Mouse (Mus musculus) adrenal gland, adult 18-20 months (tissue): Measurements from ENCODE around the gene Nid2. TPM values are rescaled to one million over a fixed set of nuclear protein-coding genes. Genes with fewer than 3 reads are reported as not detected.

Experiments
- DNase-seq, 2 experiments: peaks; one replicate each; pipeline ENCODE4 v3.0.0; 2021 to 2022; ENCODE audit warnings: low spot score in 2 of 2
- long read RNA-seq, 2 experiments: library from polyadenylated mRNA; stranded (forward); transcript quantifications; one replicate each; pipeline ENCODE4 v2.0.0; 2021
- total RNA-seq, 2 experiments: library from RNA; stranded (reverse); gene quantifications; 1 replicate in 1 of 2; 2 replicates in 1 of 2; pipeline ENCODE4 v1.2.3; 2021

Gene Nid2
- 10 to 100 TPM in 1 of 2 experiments, 1 to 10 TPM in 1; 8.1 to 14.2 TPM for total RNA-seq
- long read RNA-seq, experiment 1, full-length matches to known transcripts: 11 of 13 reads
- long read RNA-seq, experiment 1, partial matches to known transcripts: 2 of 13 reads
- long read RNA-seq, experiment 1, other reads (novel, unspliced or antisense): 0 of 13 reads
- long read RNA-seq, experiment 2, full-length matches to known transcripts: 9 of 18 reads
- long read RNA-seq, experiment 2, partial matches to known transcripts: 7 of 18 reads
- long read RNA-seq, experiment 2, other reads (novel, unspliced or antisense): 2 of 18 reads

DNA sequence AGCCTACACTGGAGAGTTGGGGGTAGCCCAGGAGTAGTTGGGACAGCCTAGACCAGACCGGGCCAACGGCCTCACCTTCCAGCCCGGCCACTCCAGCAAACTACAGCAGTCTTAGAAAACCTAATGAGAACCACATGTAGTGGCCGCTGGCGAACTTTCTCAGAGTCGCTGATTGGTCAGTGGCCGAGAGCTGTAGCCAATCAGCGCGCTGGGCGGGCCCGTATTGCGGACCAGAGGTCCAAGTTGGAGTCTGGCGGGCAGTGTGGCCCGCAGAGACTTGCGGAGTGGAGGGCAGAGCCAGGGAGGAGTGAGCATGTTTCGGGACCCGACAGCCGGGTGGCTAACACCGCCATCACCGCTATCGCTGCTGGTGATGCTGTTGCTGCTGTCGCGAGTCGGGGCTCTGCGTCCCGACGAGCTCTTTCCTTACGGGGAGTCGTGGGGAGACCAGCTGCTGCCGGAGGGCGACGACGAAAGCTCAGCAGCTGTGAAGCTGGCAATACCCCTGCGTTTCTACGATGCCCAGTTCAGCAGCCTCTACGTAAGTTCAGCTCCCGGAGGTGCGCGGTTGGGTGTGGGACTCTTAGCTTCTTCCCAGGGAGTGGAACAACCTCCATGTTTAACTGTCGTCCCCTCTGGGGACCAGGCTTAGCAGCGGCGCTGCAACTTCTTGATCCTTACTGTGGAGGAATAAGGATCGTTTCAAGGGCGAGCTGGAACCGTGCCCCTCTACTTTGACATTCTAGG, at the start of gene Nid2:
Gene Nid2, plus strand, starts transcription at position 241 of the 747 bp plus-strand sequence.
- peak; percentile 77 to 78 for DNase-seq

DNA sequence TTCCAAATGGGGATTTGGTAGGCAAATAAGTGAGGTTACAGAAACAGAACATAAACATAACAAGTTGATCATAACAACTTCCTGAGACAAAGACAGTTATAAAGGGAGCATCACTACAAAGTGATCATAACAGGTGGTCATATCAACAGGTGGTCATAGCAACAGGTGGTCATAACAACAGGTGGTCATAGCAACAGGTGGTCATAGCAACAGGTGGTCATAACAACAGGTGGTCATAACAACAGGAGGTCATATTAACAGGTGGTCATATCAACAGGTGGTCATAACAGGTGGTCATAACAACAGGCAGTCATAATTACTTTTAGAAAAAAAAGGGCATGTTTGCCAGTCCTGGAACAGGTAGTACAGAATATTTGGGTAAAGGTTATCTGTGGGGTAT, 49.5 kb upstream of the Nid2 start:
- no peak for DNase-seq

DNA sequence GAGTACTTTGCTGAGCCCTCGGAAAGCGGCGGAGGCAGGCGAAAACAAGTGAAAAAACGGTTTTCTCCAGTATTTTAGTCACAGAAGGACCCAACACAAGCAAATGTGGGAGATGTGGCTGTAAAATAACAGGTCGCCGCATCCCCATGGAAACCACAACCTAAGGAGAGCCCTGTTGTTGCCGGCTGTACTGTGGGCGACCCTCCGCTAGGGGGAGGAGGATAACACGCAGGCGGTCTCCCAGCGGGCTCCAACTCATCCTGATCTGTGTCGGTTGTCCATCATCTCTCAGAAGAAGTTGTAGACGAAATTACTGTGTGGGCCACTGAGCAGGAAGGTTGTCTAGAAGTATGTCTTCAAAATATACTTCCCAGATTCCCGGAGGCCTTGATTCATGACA, 45.4 kb upstream of the Nid2 start:
- DNase-seq: peak; percentile 70 to 73

DNA sequence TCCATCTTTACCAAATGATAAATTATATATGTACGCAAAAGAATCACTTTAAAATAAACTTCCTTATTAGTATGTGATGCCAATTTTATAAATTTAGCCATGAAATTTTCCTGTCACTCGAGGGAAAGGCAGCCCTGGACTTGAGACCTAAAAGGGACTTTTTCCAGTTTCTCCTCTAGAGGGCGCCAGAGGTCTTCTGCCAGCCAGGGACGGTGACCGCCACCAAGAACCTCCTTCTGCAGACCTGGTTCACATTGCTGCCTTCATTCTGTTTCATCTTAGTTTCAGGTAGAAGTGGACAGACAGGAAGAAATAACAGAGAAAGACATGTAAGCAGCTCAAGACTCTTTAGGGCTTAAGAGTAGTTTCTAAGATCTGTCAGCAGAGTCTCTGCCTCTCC, 44.6 kb upstream of the Nid2 start:
- peak; percentile 54 to 74 for DNase-seq

DNA sequence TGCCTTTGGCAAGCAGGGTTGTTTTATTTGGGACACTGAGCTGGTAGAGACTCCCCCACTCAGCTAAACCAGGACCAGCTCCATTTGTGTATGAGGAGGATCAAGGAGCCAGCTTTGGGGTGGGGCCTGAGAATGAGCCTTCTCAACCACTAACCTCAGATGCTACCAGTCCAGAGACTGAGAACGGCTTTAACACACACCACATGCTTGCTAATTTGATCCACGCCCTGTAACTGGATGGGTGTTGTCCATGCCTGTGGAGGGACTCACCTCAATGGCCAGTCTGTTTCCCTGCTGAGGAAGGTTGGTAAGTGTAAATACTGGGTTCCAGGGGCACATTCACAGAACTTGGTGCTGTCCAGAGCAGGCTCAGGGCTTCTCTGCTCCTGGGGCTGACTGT, 44.1 kb upstream of the Nid2 start:
- DNase-seq: no peak

DNA sequence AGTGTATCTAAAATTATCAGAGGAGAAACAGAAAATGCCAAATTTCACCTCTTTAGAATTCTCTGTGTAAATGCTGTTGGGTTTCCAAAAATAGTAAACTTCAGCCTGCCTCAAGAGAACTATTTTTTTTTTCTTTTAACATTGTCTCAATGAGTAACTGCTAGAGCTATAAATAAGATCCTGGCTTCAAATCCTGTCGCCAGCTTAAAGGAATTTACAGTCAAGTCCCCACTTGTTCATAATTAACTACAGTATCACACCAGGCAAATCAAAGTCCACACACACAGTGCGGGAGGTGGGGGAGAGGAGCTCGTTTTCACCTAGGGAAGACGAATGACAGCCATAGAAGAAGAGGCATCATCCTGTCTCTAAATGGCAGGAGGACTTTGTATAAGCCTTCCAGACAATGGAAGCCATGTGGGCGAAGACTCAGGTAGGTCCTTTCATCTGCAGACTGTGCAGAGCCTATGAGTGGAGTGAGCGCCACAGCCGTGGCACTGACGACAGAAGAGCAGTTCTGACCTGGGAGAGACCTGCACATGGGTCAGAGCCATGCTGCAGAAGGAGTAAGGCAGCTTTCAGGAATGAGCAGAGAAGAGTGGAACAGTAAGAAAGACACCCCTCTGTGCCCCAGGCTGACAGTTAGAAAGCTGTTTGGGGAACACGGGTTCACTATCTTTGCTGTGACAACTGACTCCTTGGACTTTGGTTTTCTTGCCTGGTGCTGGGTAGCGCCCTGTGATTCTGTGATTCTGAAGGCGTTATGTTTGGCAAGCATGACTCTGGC, 43.2 kb upstream of the Nid2 start:
- no peak for DNase-seq

DNA sequence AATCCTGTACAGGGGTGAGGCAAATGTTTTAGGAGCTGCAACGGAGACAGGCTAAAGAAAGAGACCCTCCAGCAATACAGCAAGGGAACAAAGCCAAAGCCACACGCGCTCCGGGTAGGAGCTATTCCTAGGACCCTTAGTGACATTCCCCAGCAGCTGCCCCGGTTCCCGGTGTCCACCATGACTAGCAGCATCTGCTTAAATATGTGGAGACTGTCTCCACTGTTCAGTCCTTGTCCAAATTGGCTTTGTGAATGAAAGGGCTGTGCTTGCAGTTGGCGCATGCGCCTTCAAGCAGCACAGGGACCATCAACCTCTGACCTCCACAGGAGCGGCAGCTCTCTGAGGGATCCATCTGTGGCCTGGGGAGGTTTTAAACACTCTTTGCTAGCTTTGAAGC, 41.9 kb upstream of the Nid2 start:
- DNase-seq: no peak

DNA sequence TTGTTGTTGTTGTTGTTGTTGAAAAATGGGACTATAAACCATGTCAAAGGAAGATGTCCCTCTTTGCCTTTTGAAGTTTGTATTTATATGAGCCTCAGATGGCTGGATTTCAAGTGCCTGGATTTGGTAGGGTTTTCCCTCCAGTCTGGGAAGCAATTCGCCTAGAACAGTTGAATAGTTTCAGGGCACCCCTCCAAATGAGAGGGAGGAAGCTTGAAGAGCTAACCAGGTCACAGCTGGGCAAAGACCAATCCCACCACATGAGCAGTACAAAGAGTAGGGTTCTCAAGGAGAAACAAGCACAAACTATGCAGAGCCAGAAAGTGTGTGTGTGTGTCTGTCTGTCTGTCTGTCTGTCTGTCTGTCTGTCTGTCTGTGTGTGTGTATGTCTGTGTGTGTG, 39.3 kb upstream of the Nid2 start:
- DNase-seq: no peak

DNA sequence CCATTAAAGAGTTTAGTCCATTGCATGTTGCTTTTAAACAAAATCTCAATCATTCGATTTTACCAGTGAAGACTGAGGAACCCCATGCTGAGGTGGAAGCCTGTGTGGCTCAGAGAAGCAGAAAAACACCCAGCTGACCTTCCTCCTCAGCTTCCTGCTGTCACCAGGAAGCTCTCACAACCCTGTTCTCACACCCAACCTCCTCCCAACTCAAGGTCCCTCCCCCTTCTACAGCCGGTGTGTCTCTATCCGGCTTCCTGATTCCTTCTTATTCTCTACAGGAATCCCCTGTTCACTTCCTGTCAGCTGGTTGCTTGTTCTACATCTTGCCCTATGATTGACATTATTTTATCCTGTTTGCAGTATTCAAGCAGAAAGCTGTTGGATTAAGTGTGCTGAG, 38.0 kb upstream of the Nid2 start:
- no peak for DNase-seq

DNA sequence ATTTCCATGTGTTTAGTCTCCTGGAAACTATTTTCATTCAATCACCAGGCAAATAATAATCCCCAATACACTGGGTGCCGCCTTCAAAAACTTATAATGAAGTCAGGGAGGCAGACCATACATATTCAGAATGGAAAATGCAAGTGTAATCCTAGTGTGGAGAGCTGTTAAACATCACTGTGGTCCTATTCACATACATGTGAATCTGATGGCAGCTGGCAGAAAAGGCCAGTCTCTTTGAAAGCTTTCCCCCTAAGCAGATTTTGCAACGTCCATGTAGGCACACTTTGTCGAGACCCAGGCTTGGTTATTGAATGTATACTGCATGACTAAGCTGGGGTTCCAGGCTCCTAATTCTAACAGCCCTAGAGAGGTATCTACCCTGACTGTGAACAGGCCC, 32.0 kb upstream of the Nid2 start:
- DNase-seq: no peak

DNA sequence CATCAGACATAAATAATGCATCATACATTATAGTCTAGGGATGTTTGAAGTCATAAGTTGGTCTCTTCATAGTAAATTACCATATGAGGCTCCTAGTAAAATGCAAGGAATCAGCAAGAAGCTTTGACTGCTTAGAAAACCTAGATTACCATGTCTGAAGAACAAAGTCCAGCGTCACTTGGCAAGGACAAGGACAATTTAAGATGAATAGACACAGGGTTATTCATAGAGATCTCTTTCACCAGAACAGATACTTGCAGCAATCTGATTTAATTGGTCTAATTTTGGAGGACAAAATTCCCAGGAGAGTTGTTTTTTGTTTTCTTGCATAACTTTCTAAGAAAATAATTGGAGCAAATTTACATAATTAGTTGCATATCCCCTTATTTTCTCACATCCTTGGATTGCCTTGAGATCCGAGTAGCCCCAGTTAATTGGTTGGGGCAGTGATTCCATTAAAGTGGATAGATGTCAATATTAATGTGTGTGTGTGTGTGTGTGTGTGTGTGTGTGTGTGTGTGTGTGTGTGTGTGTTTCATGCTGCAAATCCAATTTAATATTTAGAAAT, 30.9 kb upstream of the Nid2 start:
- DNase-seq: no peak

DNA sequence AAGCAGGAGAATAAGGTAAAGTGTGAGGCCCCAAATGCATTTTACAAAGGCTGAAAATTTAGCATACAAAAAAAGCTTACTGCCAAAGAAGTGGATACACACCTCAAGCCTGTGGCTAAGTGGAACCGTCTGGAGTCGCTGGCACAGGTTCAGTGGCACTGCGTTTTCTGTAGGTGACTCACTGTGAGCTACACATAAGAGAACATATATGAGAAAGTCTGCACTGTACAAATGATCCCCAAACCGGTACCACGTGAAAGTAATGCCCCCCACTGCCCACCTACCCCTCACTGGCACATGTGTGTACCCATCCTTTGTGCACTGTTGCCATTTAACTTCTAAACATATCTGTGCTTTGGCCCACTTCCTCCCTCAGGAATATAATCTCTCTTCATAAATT, 22.8 kb upstream of the Nid2 start:
- DNase-seq: peak in 1 of 2 experiments; percentile 8

DNA sequence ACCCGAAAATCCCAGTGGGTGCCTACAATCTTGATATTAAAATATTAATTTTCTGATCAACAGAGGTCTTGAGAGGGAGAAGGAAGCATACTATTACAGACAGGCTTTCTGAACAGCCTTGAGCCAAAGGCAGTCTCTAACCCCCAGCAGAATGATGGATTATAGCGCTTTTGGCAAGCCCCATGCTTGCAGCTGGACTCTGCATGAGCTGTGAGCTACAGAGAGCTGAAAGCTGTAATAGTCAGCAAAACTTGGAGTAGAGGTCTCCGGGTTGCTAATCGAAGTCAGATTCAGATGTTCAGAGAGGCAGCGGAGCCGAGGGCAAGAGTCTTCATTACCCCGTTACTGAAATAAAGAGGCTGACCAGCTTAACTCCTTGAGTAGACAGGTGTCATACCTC, 22.3 kb upstream of the Nid2 start:
- peak in 1 of 2 experiments; percentile 23 for DNase-seq

DNA sequence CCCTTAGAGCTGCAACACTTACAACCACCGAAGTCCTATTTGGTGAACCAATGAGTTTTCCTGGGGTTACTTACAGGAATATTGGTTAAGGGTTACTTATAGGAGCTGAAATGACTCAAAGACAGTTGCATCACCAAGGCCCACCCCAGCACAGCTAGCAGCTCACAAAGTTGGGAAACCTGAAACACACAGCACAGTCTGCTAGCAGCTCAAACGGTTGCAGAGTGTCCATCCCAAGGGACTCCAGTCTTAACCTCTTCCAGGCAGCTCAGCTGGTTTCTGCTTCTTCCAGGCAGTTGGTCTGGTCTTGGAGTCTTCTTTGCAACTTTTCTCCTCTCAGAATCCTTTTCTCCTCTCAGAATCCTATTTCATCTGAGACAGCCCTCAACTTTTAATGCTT, 19.0 kb upstream of the Nid2 start:
- no peak for DNase-seq

DNA sequence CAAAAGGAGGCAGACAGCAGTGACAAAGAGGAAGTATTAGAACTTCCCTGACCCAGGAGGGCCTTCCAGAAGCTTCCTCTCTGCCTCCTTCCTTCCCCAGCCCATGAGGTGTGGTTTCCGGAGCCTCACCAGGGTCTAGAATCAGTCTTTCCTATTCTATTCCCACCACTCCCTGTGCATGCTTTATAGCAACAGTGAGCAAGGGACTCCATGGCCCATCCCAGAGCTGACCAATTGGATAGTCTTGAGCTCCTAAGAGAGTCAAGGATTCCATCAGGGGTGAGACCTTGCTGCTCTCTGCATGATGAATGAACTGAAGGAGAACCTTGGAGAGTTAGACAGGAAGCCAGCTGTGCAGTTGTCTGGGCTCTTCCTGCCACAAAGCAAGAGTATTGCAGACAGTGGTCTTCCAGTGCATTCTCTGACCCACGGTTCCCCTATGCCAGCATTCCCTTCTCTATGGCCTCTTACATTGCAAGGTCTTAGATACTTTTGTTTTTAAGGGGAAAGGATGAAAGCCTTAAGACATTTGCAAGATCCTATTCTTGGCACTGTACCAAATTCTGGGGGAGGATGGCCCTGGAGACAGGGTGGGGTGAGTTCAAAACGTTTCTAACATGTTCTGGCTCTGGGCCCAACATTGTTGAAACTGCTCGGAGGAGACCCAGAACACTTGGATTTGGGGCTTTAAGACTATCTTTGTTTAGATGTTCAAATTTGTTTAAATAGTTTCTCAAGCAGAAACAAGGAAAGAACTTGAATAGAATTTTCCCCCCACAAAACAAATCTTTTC, 17.4 kb upstream of the Nid2 start:
- peak; percentile 5 to 20 for DNase-seq

DNA sequence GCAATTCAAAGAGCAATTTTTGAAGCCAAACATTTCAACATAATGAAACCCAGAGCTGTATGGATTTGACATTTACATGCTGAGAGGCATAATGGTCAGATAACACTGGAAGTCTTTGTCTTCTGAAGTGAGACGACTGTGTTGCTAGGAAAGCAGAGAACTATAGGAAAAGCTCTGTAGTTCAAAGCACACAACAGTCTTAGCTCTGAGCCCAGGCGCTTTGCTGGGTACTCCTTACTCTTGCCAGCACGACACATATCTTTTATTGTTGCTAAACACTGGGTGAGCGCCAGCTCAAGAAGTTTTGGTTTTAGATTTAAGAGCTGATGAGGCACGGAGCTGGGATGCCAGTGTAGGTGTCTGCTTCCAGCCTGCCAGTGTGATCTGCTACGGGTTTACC, 15.8 kb upstream of the Nid2 start:
- no peak for DNase-seq

DNA sequence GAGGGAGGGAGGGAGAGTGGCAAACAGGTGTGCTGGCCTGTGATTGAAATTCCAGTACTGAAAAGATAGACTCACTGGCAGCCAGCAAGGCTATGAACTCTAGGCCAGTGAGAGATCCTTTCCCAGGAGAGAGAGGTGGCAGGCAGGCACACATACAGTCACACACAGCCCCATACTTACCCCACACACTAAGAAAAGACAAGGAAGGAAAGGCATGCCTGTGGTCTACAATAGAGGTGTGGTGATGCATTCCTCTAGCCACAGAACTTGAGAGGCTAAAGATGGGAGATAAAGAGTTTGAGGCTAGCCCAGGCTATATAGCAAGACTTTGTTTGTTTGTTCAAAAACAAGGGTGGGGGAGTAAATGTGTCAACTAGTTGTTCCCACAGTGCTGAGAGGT, 13.5 kb upstream of the Nid2 start:
- no peak for DNase-seq

DNA sequence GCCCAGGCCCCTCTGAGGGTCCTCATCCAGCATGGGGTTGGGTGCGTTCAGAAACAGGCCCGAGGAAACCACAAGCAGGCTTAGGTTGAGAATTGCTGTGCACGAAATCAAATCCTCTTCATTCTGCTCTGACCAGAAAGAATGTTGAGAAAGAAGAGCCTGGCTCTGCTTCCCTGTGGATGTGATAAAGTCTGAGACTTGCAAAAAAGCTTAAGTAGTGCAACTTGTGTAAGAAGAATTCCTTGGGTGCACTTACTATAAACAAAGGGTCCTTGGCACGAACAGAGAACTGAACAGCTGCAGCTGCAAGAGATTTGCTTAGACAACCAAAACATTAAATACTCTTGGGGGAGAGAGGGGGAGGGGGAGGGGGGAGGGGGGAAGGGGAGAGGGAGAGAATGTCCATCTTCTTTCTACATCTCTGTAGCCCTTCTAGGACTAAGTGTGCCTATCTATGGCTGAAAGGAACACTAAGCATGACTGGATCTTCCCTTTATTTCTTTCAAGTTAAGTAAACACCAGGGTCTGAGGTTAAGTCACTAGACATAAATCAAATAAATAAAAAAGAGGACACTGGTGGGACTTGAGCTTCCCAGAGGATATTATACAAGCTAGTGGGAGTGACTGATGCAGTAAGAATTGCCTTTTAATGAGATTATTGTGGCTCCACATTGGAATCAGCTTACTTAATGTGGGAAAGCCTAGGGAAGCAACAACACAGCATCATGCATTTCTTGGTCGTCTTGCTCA, 12.8 kb upstream of the Nid2 start:
- no peak for DNase-seq

DNA sequence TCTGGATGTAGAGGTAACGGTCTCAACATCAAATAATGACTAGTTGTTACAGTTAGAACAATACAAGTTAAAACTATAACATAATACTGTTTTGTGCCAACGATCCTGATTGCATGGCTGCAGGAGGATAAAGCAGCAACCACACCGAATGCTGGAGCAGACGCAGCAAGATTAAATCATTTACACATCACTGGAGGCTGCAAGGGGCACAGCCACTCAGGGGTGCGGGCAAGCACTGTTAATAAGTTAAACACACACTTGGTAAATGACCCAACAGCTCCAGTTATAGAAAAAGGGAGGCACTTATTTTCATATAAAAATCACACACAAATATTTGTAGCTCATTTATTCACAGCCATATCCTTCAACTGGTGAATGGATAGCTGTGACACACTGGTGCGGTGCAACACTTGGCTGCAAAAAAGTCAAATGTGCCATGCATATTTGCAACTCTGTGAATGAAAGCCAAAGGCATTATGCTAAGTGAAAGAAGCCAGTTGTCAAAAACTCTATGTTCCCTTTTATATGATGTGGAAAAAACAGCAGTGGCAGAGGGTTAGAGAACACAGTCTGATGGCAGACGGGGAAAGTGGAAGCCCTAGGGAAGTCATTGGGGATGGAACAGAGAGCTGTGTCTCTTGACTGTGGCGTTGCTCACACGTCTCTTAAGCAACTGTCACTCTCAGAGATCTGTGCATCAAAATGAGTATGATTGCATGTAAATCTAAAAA, 11.5 kb upstream of the Nid2 start:
- DNase-seq: no peak
